Mouse (Mus musculus) heart, embryonic 12.5 days (tissue): Measurements from ENCODE around the gene Nrarp. TPM values are rescaled to one million over a fixed set of nuclear protein-coding genes. Genes with fewer than 3 reads are reported as not detected.
A peak's percentile ranks its signal among the peaks of the same experiment; 100 is the strongest.

Source experiments
- ATAC-seq: fragments of 200-750 bp; cut with Nextera tagmentation; 2 replicates; pipeline ENCODE4 v1.8.0; 2017; ENCODE audit warnings: moderate TSS enrichment, moderate library complexity; ENCODE audit not compliant: insufficient number of reproducible peaks, low FRiP score
- H3K27ac ChIP-seq: fragments of 300-500 bp; sonication (generic); 2 replicates; pipeline ENCODE4 v1.5.1; 2016; ENCODE audit warnings: mild to moderate bottlenecking, moderate library complexity; ENCODE audit not compliant: poor library complexity, severe bottlenecking
- H3K27me3 ChIP-seq: fragments of 300-500 bp; sonication (generic); replicated peaks from 2 replicates; pipeline ENCODE4 v1.6.1; 2016; ENCODE audit warnings: mild to moderate bottlenecking, moderate library complexity
- H3K36me3 ChIP-seq: fragments of 300-500 bp; sonication (generic); 2 replicates; pipeline ENCODE4 v1.6.1; 2016; ENCODE audit warnings: mild to moderate bottlenecking, moderate library complexity
- H3K4me1 ChIP-seq: fragments of 300-500 bp; sonication (generic); replicated peaks from 2 replicates; pipeline ENCODE4 v1.6.1; 2016; ENCODE audit warnings: mild to moderate bottlenecking
- H3K4me2 ChIP-seq: fragments of 300-500 bp; sonication (generic); 2 replicates; pipeline ENCODE4 v1.6.1; 2016; ENCODE audit warnings: mild to moderate bottlenecking, moderate library complexity
- H3K4me3 ChIP-seq: fragments of 300-500 bp; sonication (generic); 2 replicates; pipeline ENCODE4 v1.5.1; 2016; ENCODE audit warnings: mild to moderate bottlenecking
- H3K9ac ChIP-seq: fragments of 300-500 bp; sonication (generic); 2 replicates; pipeline ENCODE4 v1.6.1; 2016; ENCODE audit warnings: mild to moderate bottlenecking, moderate library complexity
- H3K9me3 ChIP-seq: fragments of 300-500 bp; sonication (generic); replicated peaks from 2 replicates; pipeline ENCODE4 v1.6.1; 2016; ENCODE audit warnings: mild to moderate bottlenecking, moderate library complexity
- WGBS: fragments of 180-500 bp; shearing (Covaris S2); methylation state at CpG from one replicate; pipeline ENCODE4 v1.1.7; 2016; 5-methylcytosine and 5-hydroxymethylcytosine counted together
- polyA plus RNA-seq: library from polyadenylated mRNA; unstranded; fragments of >200 nt; fragmentation: Nextera tagmentation; extraction: Ambion mirVana; gene quantifications from 2 replicates; pipeline ENCODE4 v1.2.1, GENCODE M21; 2016

Nrarp gene
- 10.8 and 12.8 TPM in 2 replicates for polyA plus RNA-seq

DNA sequence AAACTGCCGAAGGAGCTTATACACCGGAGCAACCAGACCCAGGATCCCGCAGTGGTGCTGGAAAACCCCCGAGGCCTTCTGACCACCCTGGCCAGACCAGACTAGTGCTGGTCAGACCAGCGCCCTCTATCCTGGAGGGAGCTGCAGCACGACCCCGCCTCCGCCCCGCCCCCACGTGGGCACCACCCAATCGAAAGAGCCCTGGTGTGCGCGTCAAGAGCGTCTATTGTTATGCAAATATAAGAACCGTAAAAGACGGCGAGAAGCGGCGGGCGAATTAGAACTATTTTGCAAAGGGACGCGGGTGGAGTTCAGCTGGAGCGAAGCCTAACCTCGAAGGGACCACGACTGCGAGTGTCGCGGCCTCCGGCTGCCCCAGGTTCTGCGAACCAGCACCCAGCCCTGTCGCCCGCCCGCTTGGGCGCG lies at the start of gene Nrarp:
Nrarp (plus strand) TSS at position 281 of the 426 bp plus-strand sequence.
- Histone ChIP-seq H3K9me3 (no peaks in the 10 kb centered on the region), H3K4me3 (peak within 1 kb of the TSS; percentile 72), H3K27me3 (peaks cover 51% of the 10 kb centered on the region), H3K4me1 (peaks cover 49% of the 10 kb centered on the region), H3K36me3 (no peaks in the 10 kb centered on the region), H3K4me2 (peak within 1 kb of the TSS; percentile 98), H3K27ac (peak within 1 kb of the TSS; percentile 77), H3K9ac (peak within 1 kb of the TSS; percentile 81)
- 0% methylated on average over 35 of the region's 35 CpGs for WGBS
- ATAC-seq, result peak; percentile 91

DNA sequence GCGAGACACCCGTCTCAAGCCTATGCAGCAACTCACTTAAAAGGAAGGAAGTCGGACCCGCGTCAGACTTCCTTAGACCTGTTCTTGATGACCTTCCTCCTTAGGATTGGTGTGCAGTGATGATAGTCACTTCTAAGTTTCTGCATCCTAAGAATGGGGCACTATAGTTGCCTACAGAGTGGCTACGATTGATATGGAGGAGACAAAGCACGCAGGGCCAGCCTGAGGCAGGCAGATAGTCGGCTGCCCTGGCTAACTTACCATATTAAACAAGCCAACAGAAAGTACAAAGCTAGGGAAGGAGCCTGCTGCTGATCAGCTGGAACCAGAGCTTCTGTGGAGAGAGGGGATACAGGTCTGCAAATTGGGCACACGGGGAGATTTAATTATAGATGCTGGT lies 49.0 kb upstream of the Nrarp start:
- H3K4me3 ChIP-seq, result no peak overlapping the region
- no peak for ATAC-seq
- WGBS, result 63% methylated on average over 9 of the region's 9 CpGs
- no peaks in the 10 kb centered on the region for H3K36me3 ChIP-seq
- no peak overlapping the region for H3K4me2 ChIP-seq
- H3K9ac ChIP-seq, result no peak overlapping the region
- no peak overlapping the region for H3K27ac ChIP-seq
- H3K4me1 ChIP-seq, result peaks cover 26% of the 10 kb centered on the region
- no peaks in the 10 kb centered on the region for H3K9me3 ChIP-seq
- no peaks in the 10 kb centered on the region for H3K27me3 ChIP-seq

DNA sequence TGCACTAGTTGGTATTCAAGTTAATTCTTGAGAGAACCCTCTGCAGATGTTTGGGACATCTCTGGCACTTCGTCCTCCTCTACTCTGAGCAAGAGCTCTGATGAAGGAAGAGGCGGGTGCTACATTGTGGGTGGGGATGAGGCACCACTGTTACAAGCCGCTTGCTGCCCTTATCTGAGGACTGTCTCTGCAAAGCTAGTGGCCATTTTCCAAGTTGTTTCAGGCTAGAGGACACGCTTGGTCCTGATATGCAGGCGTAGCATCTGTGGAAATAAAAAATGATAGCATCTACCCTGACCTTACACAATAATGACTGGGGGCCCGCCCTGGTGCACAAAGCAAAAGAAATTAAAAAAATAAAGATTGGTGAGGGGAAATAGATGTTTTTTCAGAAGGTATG lies 42.7 kb upstream of the Nrarp start:
- H3K27ac ChIP-seq, result no peak overlapping the region
- ATAC-seq, result peak; percentile 25; the same call in 1 of the 2 replicates
- H3K4me1 ChIP-seq, result no peaks in the 10 kb centered on the region
- WGBS, result 40% methylated on average over 6 of the region's 6 CpGs
- H3K9ac ChIP-seq, result no peak overlapping the region
- H3K4me2 ChIP-seq, result no peak overlapping the region
- H3K36me3 ChIP-seq, result no peaks in the 10 kb centered on the region
- 0 out of 2 replicates have a peak, but pooled peaks cover 6% of the 10 kb centered on the region for H3K9me3 ChIP-seq
- no peaks in the 10 kb centered on the region for H3K27me3 ChIP-seq
- H3K4me3 ChIP-seq, result no peak overlapping the region

DNA sequence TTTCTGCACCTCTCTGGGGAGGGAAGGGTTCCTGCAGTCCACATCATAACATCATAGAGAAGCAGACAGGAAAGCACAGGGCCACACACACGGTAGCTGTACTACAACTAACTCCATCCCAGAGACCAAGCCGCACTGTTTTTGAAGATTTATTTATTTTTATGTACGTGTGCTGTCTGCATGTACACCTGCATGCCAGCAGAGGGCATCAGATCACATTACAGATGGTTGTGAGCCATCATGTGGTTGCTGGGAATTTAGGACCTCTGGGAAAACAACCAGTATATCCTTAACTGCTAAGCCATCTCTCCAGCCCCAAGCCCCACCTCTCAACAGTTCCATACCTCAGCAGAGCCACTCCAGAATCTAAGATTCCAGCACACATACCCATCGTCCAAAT lies 39.4 kb upstream of the Nrarp start:
- WGBS, result 57% methylated on average over 4 of the region's 4 CpGs
- no peak overlapping the region for H3K27ac ChIP-seq
- 0 out of 2 replicates have a peak, but pooled peaks cover 6% of the 10 kb centered on the region for H3K9me3 ChIP-seq
- no peak for ATAC-seq
- H3K4me2 ChIP-seq, result no peak overlapping the region
- H3K36me3 ChIP-seq, result no peaks in the 10 kb centered on the region
- H3K9ac ChIP-seq, result no peak overlapping the region
- 0 out of 2 replicates have a peak, but pooled peaks cover 5% of the 10 kb centered on the region for H3K4me1 ChIP-seq
- no peak overlapping the region for H3K4me3 ChIP-seq
- H3K27me3 ChIP-seq, result no peaks in the 10 kb centered on the region

DNA sequence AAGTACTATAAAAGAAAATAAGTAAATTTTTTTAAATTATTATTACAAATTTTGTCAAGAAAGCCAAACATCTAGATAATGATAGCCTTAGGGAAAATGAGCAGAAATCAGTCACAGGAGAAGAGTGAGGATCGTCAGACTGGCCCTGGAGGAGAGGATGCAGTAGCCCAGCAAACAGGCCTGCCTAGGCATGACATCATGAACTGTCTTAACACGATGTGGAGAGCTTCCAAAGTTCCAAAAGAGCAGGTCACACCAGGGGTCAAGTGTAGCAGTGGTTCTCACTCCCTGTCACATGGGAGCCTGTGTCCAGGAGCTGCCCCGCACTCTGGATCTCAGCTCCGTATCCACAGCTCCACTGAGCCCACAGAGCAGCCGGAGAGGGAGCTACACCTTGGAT lies 38.6 kb upstream of the Nrarp start:
- no peak for ATAC-seq
- H3K4me3 ChIP-seq, result no peak overlapping the region

DNA sequence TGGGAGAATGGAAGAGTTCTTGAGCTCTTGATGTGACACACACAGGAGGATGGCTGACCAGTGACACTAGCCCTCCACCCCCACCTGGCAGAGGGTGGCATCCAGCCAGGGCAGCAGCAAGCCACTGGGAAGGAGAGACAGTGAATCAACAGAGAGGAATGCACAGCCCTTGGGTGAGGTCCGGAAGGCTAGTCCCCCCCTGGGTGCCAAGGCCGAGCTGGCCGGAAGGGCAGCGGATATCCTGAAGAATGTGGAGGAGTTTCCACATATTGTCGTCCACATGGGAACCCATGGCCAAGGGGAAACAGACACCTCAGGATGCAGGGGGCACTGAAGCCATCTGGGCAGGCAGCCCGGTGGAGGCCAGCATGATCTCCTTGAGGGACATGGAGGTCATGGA lies 35.2 kb upstream of the Nrarp start:
- no peaks in the 10 kb centered on the region for H3K36me3 ChIP-seq
- peak; percentile 33; the same call in 1 of the 2 replicates for ATAC-seq
- H3K4me3 ChIP-seq, result no peak overlapping the region
- H3K27me3 ChIP-seq, result peaks cover 4% of the 10 kb centered on the region; the same call in 1 of the 2 replicates
- 51% methylated on average over 6 of the region's 6 CpGs for WGBS
- 0 out of 2 replicates have a peak, but pooled peaks cover 6% of the 10 kb centered on the region for H3K9me3 ChIP-seq
- no peak overlapping the region for H3K4me2 ChIP-seq
- no peak overlapping the region for H3K9ac ChIP-seq
- no peak overlapping the region for H3K27ac ChIP-seq
- H3K4me1 ChIP-seq, result 0 out of 2 replicates have a peak, but pooled peaks cover 5% of the 10 kb centered on the region

More for the DNA sequence above, 38.6 kb upstream of the Nrarp start:
- Histone ChIP-seq H3K9me3 (0 out of 2 replicates have a peak, but pooled peaks cover 6% of the 10 kb centered on the region), H3K36me3 (no peaks in the 10 kb centered on the region), H3K4me2 (no peak overlapping the region), H3K27ac (no peak overlapping the region), H3K4me1 (0 out of 2 replicates have a peak, but pooled peaks cover 5% of the 10 kb centered on the region), H3K9ac (no peak overlapping the region), H3K27me3 (no peaks in the 10 kb centered on the region)
- WGBS, result 77% methylated on average over 5 of the region's 5 CpGs

DNA sequence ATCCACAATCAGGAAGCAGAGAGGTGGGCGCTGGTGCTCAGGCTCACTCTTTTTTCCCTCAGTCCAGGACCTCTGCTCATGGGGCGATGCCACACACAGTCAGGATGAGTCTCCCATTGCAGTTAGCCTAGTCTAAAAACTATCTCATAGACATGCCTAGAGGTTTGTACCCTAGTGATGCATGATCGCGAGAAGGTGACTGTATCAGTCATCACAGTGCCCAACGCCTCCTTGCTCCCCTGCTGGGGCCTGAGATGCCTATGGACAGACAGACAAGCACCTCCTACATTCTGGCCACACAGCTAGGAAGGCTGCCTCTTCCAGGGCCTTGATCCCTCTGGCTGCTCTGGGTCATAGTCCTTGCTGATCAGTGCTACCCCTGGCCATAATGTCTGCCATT lies 33.2 kb upstream of the Nrarp start:
- Histone ChIP-seq H3K4me2 (no peak overlapping the region), H3K9ac (no peak overlapping the region), H3K9me3 (no peaks in the 10 kb centered on the region), H3K27ac (no peak overlapping the region), H3K4me3 (no peak overlapping the region), H3K36me3 (no peaks in the 10 kb centered on the region), H3K4me1 (0 out of 2 replicates have a peak, but pooled peaks cover 5% of the 10 kb centered on the region), H3K27me3 (peaks cover 4% of the 10 kb centered on the region; the same call in 1 of the 2 replicates)
- ATAC-seq, result no peak
- WGBS, result 82% methylated on average over 5 of the region's 5 CpGs

DNA sequence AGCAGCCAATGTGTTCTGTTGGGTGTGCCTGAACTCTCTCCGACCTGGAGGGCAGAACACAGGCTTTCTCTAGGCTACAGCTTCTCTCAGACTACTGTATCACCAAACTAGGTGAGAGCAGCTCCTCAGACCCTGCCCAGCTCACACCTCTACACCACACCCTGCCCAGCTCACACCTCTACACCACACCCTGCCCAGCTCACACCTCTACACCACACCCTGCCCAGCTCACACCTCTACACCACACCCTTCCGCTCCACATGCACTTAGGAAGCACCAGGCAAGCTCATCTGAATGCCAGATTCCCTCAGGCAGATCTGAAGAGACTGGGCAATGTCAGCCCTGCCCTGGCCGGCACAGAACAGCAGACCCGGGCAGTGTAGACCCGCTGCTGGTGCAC lies 32.7 kb upstream of the Nrarp start:
- H3K9ac ChIP-seq, result no peak overlapping the region
- H3K4me3 ChIP-seq, result no peak overlapping the region
- H3K4me1 ChIP-seq, result peaks cover 9% of the 10 kb centered on the region; the same call in 1 of the 2 replicates
- no peak for ATAC-seq
- no peaks in the 10 kb centered on the region for H3K9me3 ChIP-seq
- H3K27me3 ChIP-seq, result peaks cover 4% of the 10 kb centered on the region; the same call in 1 of the 2 replicates
- H3K4me2 ChIP-seq, result no peak overlapping the region
- 69% methylated on average over 5 of the region's 5 CpGs for WGBS
- no peaks in the 10 kb centered on the region for H3K36me3 ChIP-seq
- no peak overlapping the region for H3K27ac ChIP-seq

DNA sequence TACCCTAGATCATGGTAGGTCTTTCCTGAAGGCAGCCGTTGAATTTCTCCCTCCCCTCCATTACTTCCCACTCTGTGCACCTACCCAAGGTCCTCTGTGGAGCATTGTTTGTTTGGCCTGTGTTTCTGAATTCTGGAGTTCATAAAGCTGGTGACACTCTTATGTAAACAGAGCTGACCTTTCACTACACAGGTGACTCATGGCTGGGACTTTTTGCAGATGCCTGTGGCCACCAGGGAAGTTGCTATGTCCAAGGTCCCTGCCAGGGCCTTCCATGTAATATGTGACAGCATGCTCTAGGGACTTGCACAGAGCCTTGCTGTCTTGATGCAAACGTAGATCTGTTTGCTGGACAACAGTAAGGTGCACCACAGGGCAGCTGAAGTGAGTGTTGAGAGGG lies 30.9 kb upstream of the Nrarp start:
- 74% methylated on average over 2 of the region's 2 CpGs for WGBS

DNA sequence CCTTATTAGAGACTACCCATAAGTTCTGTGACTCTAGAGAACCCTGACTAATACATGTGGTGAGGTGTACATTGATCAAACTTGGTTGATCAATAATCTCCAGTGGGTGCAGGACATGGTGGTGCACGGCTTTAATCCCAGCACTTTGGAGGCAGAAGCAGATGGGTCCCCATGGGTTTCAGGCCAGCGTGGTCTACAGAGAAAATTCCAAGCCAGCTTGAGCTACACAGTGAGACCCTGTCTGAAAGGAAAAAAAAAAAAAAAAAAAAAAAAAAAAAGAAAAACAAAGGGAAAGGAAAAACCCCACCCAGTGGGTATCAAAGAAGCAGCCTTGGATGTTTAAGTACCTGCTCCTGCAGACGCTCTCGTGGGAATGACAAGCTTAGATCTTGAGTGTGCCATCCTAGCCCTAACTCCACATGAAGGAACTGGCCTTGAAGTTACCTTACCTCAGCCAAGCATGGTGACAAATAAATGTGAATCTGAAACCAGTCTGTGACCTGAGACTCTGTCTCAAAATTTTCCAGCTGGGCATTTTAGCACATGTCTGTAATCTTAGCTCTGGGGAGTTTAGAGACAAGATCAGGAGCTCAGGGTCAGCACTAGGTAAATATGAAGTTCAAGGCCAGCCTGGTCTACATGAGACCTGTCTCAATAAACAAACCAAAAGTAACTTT lies 29.1 kb upstream of the Nrarp start:
- no peaks in the 10 kb centered on the region for H3K36me3 ChIP-seq
- H3K27ac ChIP-seq, result no peak overlapping the region
- ATAC-seq, result no peak
- H3K9ac ChIP-seq, result no peak overlapping the region
- WGBS, result 76% methylated on average over 4 of the region's 4 CpGs
- peaks cover 4% of the 10 kb centered on the region; the same call in 1 of the 2 replicates for H3K27me3 ChIP-seq
- no peak overlapping the region for H3K4me2 ChIP-seq
- no peak overlapping the region for H3K4me3 ChIP-seq
- H3K9me3 ChIP-seq, result no peaks in the 10 kb centered on the region
- peaks cover 4% of the 10 kb centered on the region; the same call in 1 of the 2 replicates for H3K4me1 ChIP-seq

More for the DNA sequence above, 30.9 kb upstream of the Nrarp start:
- Histone ChIP-seq H3K36me3 (no peaks in the 10 kb centered on the region), H3K27ac (no peak overlapping the region), H3K9me3 (no peaks in the 10 kb centered on the region), H3K9ac (no peak overlapping the region), H3K4me3 (no peak overlapping the region), H3K27me3 (peaks cover 4% of the 10 kb centered on the region; the same call in 1 of the 2 replicates), H3K4me1 (peaks cover 9% of the 10 kb centered on the region; the same call in 1 of the 2 replicates), H3K4me2 (no peak overlapping the region)
- ATAC-seq, result no peak

DNA sequence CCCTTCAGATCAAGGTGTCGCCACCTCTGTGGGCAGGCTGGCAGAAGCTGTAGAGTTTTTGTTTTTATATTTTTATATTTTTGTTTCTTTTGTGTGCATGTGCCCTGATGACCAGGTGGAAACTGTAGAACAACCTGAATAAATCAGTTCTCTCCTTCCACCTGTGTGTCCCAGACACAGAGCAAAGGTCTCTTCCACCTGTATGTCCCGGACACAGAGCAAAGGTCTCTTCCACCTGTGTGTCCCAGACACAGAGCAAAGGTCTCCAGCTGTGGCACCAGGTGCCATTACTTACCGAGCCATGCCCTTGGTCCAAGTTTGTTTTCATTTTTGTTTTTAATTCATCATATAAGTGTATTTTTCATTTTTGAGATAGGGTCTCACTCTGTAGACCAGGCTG lies 24.4 kb upstream of the Nrarp start:
- Histone ChIP-seq H3K4me2 (no peak overlapping the region), H3K36me3 (no peaks in the 10 kb centered on the region), H3K9me3 (no peaks in the 10 kb centered on the region), H3K27ac (no peak overlapping the region), H3K4me1 (peaks cover 4% of the 10 kb centered on the region; the same call in 1 of the 2 replicates), H3K27me3 (no peaks in the 10 kb centered on the region), H3K4me3 (no peak overlapping the region), H3K9ac (no peak overlapping the region)
- no peak for ATAC-seq
- WGBS, result 80% methylated on average over 3 of the region's 3 CpGs
